Mouse (Mus musculus) neural tube, embryonic 15.5 days (tissue): ENCODE data around the gene Traf4. TPM values are rescaled to one million over a fixed set of nuclear protein-coding genes. Genes with fewer than 3 reads are reported as not detected.

Source experiments
- ATAC-seq: fragments of 200-750 bp; cut with Nextera tagmentation; 2 replicates; pipeline ENCODE4 v1.8.0; 2017; ENCODE audit warnings: mild to moderate bottlenecking, moderate TSS enrichment, moderate library complexity; ENCODE audit not compliant: low FRiP score
- H3K27ac ChIP-seq: fragments of 300-500 bp; sonication (generic); replicated peaks from 2 replicates; pipeline ENCODE4 v1.5.1; 2015; ENCODE audit warnings: mild to moderate bottlenecking, inconsistent platforms
- H3K27me3 ChIP-seq: fragments of 300-500 bp; sonication (generic); replicated peaks from 2 replicates; pipeline ENCODE4 v1.6.1; 2015; ENCODE audit warnings: inconsistent platforms
- H3K36me3 ChIP-seq: fragments of 300-500 bp; sonication (generic); 2 replicates; pipeline ENCODE4 v1.6.1; 2015; ENCODE audit warnings: inconsistent platforms
- H3K4me1 ChIP-seq: fragments of 300-500 bp; sonication (generic); 2 replicates; pipeline ENCODE4 v1.6.1; 2015; ENCODE audit warnings: inconsistent platforms
- H3K4me2 ChIP-seq: fragments of 300-500 bp; sonication (generic); 2 replicates; pipeline ENCODE4 v1.6.1; 2015; ENCODE audit warnings: inconsistent platforms, mild to moderate bottlenecking, moderate library complexity
- H3K4me3 ChIP-seq: fragments of 300-500 bp; sonication (generic); replicated peaks from 2 replicates; pipeline ENCODE4 v1.5.1; 2015; ENCODE audit warnings: mild to moderate bottlenecking, inconsistent platforms
- H3K9ac ChIP-seq: fragments of 300-500 bp; sonication (generic); replicated peaks from 2 replicates; pipeline ENCODE4 v1.6.1; 2015; ENCODE audit warnings: mild to moderate bottlenecking, inconsistent platforms
- H3K9me3 ChIP-seq: fragments of 300-500 bp; sonication (generic); replicated peaks from 2 replicates; pipeline ENCODE4 v1.6.1; 2016; ENCODE audit warnings: inconsistent platforms
- WGBS: fragments of 180-500 bp; shearing (Covaris S2); methylation state at CpG from one replicate; pipeline ENCODE4 v1.1.7; 2015; ENCODE audit warnings: mixed read lengths; 5-methylcytosine and 5-hydroxymethylcytosine counted together
- polyA plus RNA-seq: library from polyadenylated mRNA; unstranded; fragments of >200 nt; fragmentation: Nextera tagmentation; extraction: Ambion mirVana; gene quantifications from 2 replicates; pipeline ENCODE4 v1.2.1, GENCODE M21; 2015

The Traf4 gene
- polyA plus RNA-seq, 1 experiment from 2014 or later: 82.1 TPM

- 74% methylated on average over 2 of the region's 2 CpGs for whole genome bisulfite sequencing
- peaks cover 67% of the 10 kb centered on the region for H3K4me1 ChIP-seq
- ATAC-seq: no peak
These were observed 2.3 kb downstream of the Traf4 start for GRCm38 (mm10) chr11:78163045-78163444.

DNA sequence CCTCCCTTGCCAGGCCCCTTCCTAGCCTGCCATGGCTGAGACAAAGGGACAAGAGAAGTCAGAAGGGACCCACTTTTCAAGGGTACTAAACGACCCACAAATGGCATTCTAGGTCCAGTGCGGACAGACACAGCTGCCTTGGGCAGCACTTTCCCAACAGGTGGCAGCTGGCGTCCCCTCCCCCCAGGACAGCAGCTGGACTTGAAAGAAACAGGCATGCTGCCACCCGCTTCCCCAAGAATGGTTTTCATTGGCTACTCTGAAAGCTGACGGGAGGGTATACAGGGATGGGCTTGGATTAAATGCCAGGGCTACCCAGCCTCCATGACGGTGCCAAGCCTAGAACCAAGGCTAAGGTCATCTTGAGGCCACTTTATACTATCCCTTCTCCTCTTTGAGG, 2.9 kb downstream of the Traf4 start:
- WGBS: 20% methylated on average over 6 of the region's 6 CpGs
- peak overlapping the region; percentile 100 for H3K9ac ChIP-seq

More at GRCm38 (mm10) chr11:78163045-78163444, 2.3 kb downstream of the Traf4 start:
- Histone ChIP-seq H3K9me3 (no peaks in the 10 kb centered on the region), H3K4me3 (peak overlapping the region; percentile 99), H3K9ac (peak overlapping the region; percentile 100), H3K27ac (peak overlapping the region; percentile 98), H3K4me2 (peak overlapping the region; percentile 80), H3K27me3 (no peaks in the 10 kb centered on the region), H3K36me3 (peaks cover 40% of the 10 kb centered on the region)

DNA sequence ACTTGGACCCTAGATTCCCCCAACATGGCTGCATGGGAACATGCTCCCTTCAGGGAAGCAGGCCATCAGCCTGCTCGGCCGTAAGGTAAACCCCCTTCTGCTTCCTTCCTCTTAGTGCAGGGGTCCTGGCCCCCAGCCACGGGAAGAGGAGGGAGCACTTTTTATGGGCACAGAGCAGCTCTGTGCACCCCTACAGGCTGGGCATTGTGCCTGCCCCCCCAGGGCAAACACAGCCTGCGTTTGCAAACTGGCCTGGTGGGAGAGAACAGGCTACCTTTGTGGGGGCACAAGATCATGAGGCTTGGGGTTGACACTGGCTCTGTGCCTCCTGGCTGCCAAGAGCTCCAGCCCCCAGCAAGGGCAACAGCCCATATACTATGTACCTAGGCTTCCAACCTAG, 3.4 kb downstream of the Traf4 start:
- 28% methylated on average over 4 of the region's 4 CpGs for WGBS
- Histone ChIP-seq H3K27me3 (no peaks in the 10 kb centered on the region), H3K9ac (0 out of 2 replicates have a peak overlapping the region, but pooled peaks have one; percentile 100), H3K4me3 (0 out of 2 replicates have a peak overlapping the region, but pooled peaks have one; percentile 99), H3K9me3 (no peaks in the 10 kb centered on the region), H3K27ac (peak overlapping the region; percentile 98), H3K36me3 (peaks cover 48% of the 10 kb centered on the region), H3K4me2 (peak overlapping the region; percentile 80), H3K4me1 (peaks cover 75% of the 10 kb centered on the region)
- no peak for ATAC-seq

More for the DNA sequence above, 2.9 kb downstream of the Traf4 start:
- no peaks in the 10 kb centered on the region for H3K27me3 ChIP-seq
- no peaks in the 10 kb centered on the region for H3K9me3 ChIP-seq
- peak overlapping the region; percentile 98 for H3K27ac ChIP-seq
- H3K4me1 ChIP-seq: peaks cover 73% of the 10 kb centered on the region
- peak overlapping the region; percentile 99 for H3K4me3 ChIP-seq
- peaks cover 44% of the 10 kb centered on the region for H3K36me3 ChIP-seq
- peak overlapping the region; percentile 80 for H3K4me2 ChIP-seq
- ATAC-seq: no peak

DNA sequence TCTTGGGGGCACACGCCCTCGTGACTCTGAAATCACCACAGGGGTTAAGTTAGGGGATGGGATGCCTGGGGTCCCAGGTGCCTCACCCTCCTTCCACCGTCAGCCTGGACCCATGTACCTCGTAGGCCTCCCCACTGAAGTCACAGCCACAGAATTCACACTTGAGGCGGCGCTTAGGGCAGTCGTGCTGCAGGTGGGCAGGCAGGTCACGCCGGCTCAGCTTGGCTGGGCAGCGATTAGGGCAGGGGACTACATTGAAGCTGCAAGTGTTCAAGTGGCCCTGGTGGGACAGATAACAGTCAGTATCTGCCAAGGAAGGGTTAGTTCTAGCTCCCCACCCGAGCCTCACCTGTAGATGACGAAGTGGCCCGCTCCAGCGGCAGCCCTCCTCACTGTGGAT, 4.2 kb downstream of the Traf4 start:
- Histone ChIP-seq H3K4me2 (no peak overlapping the region), H3K4me3 (0 out of 2 replicates have a peak overlapping the region, but pooled peaks have one; percentile 0), H3K9ac (no peak overlapping the region), H3K36me3 (peaks cover 51% of the 10 kb centered on the region), H3K9me3 (no peaks in the 10 kb centered on the region), H3K27me3 (no peaks in the 10 kb centered on the region), H3K27ac (0 out of 2 replicates have a peak overlapping the region, but pooled peaks have one; percentile 98), H3K4me1 (peaks cover 71% of the 10 kb centered on the region)
- 90% methylated on average over 14 of the region's 14 CpGs for WGBS
- no peak for ATAC-seq

DNA sequence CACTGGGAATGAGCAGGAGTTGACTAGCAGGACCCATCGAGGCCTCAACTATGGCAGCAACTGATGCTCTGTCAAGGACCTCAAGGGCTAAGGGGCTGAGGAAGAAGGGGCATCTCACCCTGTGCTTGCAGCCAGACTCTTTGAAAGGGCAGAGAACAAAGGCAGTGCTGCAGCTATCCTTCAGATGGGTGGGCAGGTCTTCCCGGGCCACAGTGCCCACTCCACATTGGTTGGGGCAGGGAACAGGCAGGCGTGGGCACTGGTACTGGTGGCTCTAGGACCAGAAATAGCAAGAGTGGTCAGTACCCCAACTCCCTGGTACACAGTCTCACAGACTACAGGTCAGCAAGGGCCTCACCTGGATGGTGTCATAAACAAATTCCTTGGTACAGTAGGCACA, 4.7 kb downstream of the Traf4 start:
- peaks cover 67% of the 10 kb centered on the region for H3K4me1 ChIP-seq
- H3K4me3 ChIP-seq: no peak overlapping the region
- H3K9me3 ChIP-seq: no peaks in the 10 kb centered on the region
- ATAC-seq: no peak
- H3K4me2 ChIP-seq: no peak overlapping the region; the same call in 1 of the 2 replicates
- H3K9ac ChIP-seq: no peak overlapping the region
- H3K36me3 ChIP-seq: peaks cover 55% of the 10 kb centered on the region
- WGBS: 87% methylated on average over 3 of the region's 3 CpGs
- no peaks in the 10 kb centered on the region for H3K27me3 ChIP-seq
- H3K27ac ChIP-seq: no peak overlapping the region

GRCm38 (mm10) chr11:78160171-78160570, 5.2 kb downstream of the Traf4 start:
- no peak overlapping the region; the same call in 1 of the 2 replicates for H3K4me2 ChIP-seq
- H3K4me1 ChIP-seq: peaks cover 68% of the 10 kb centered on the region
- peaks cover 60% of the 10 kb centered on the region for H3K36me3 ChIP-seq
- no peak overlapping the region for H3K9ac ChIP-seq
- no peak overlapping the region for H3K27ac ChIP-seq
- no peaks in the 10 kb centered on the region for H3K9me3 ChIP-seq
- WGBS: 89% methylated on average over 18 of the region's 18 CpGs
- ATAC-seq: no peak
- no peak overlapping the region for H3K4me3 ChIP-seq
- no peaks in the 10 kb centered on the region for H3K27me3 ChIP-seq

GRCm38 (mm10) chr11:78159557-78159956, 5.8 kb downstream of the Traf4 start:
- peaks cover 66% of the 10 kb centered on the region for H3K36me3 ChIP-seq
- no peak for ATAC-seq
- no peak overlapping the region for H3K27ac ChIP-seq
- no peaks in the 10 kb centered on the region for H3K27me3 ChIP-seq
- H3K9me3 ChIP-seq: no peaks in the 10 kb centered on the region
- 79% methylated on average over 7 of the region's 7 CpGs for WGBS
- no peak overlapping the region for H3K4me3 ChIP-seq
- H3K4me1 ChIP-seq: peaks cover 74% of the 10 kb centered on the region
- no peak overlapping the region for H3K9ac ChIP-seq
- no peak overlapping the region for H3K4me2 ChIP-seq

DNA sequence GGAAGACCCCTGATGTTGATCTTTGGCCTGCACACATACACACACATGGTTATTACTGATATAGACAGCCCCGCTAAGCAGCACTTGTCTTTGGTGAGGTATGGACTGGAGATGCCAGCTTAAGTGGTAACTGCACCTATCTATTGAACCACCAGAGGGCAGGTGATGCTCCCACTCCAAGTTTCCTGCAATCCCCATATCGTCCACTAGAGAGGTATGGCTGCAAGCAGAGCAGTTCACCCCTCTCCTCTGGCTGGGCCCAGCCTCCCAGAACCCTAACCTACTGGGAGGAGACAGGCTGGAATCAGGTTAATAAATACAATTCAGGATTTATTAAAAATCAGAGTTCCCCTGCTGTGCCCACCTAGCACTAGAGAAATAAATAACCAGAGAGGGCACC, 6.3 kb downstream of the Traf4 start:
- H3K9me3 ChIP-seq: no peaks in the 10 kb centered on the region
- H3K4me2 ChIP-seq: no peak overlapping the region
- H3K36me3 ChIP-seq: peaks cover 71% of the 10 kb centered on the region
- 18% methylated on average over 2 of the region's 2 CpGs for WGBS
- no peak overlapping the region for H3K9ac ChIP-seq
- no peak overlapping the region for H3K4me3 ChIP-seq
- no peaks in the 10 kb centered on the region for H3K27me3 ChIP-seq
- H3K4me1 ChIP-seq: peaks cover 79% of the 10 kb centered on the region
- ATAC-seq: 0 out of 2 replicates have a peak, but pooled peaks have one; percentile 9
- 0 out of 2 replicates have a peak overlapping the region, but pooled peaks have one; percentile 38 for H3K27ac ChIP-seq

DNA sequence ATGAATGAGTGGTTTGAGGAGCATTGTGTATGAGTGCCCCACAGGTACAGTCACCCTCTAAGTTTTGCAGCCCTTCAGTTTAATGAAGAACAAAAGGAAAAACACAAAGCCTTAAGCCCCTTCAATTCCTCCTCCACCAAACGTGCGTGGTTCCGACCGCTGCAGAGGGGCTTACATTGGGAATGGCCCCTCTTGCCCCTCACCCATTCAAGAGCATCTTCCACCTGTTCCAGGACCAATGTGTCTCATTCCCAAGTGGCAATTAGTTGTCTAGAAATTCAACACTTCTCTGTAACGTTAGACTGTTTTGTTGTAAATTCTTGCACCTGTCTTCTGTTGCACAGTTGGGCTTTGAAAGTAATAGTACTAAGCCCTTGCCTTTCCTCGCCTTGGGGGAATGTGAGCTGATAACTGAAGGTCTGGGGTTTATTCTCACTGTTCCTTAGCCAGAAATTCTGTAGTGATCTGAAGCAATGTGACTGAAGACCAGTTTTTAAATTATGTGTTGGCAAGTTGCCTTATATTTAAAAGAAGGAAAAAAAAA, 9.2 kb downstream of the Traf4 start:
- H3K4me3 ChIP-seq: no peak overlapping the region
- no peak overlapping the region for H3K4me2 ChIP-seq
- WGBS: 77% methylated on average over 6 of the region's 6 CpGs
- peaks cover 76% of the 10 kb centered on the region for H3K4me1 ChIP-seq
- peaks cover 74% of the 10 kb centered on the region for H3K36me3 ChIP-seq
- no peak overlapping the region for H3K27ac ChIP-seq
- no peak for ATAC-seq
- no peak overlapping the region for H3K9ac ChIP-seq
- H3K9me3 ChIP-seq: no peaks in the 10 kb centered on the region
- no peaks in the 10 kb centered on the region for H3K27me3 ChIP-seq

DNA sequence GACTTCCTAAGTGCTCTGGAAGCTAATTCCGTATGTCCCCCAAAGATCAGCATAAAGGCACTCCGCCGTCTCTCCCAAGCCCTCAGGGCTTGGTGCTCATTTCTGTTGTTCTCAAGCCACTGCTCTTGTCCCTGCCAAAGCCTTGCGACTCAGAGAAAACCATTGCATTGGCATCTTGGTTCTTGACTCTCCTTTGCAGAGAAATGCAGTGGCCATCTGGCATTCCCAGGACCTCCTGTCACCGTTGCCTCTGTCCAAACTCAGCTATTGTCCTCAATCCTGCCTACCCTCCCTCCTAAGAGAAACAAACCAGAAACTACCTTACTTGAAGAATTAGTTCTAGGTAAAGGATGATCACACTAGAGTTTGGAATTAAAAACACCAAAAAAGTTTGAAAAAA, 9.7 kb downstream of the Traf4 start:
- 0 out of 2 replicates have a peak overlapping the region, but pooled peaks have one; percentile 33 for H3K27ac ChIP-seq
- H3K4me2 ChIP-seq: no peak overlapping the region
- peaks cover 70% of the 10 kb centered on the region for H3K4me1 ChIP-seq
- H3K9me3 ChIP-seq: no peaks in the 10 kb centered on the region
- WGBS: 67% methylated on average over 5 of the region's 5 CpGs
- H3K9ac ChIP-seq: no peak overlapping the region
- peaks cover 74% of the 10 kb centered on the region for H3K36me3 ChIP-seq
- no peaks in the 10 kb centered on the region for H3K27me3 ChIP-seq
- ATAC-seq: no peak
- H3K4me3 ChIP-seq: no peak overlapping the region

DNA sequence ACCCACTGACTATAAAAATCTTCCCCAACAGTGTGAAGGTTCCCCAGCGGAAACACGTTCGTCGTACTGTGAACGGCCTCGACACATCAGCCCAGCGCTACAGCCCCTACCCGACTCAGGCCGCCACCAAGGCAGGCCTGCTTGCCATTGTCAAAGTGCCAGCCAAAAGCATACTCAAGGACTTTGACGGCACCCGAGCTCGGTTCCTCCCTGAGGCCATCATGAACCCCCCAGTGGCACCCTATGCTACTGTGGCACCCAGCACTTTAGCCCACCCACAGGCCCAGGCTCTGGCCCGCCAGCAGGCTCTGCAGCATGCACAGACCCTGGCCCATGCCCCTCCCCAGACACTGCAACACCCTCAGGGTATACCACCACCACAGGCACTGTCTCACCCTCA, 11.6 kb downstream of the Traf4 start:
- Histone ChIP-seq H3K27ac (peak overlapping the region; percentile 82), H3K27me3 (no peaks in the 10 kb centered on the region), H3K4me3 (no peak overlapping the region), H3K4me1 (peaks cover 51% of the 10 kb centered on the region), H3K9ac (no peak overlapping the region), H3K9me3 (no peaks in the 10 kb centered on the region), H3K4me2 (no peak overlapping the region; the same call in 1 of the 2 replicates), H3K36me3 (peaks cover 72% of the 10 kb centered on the region)
- peak; percentile 26; the same call in 1 of the 2 replicates for ATAC-seq
- 53% methylated on average over 13 of the region's 13 CpGs for WGBS
